Mouse (Mus musculus) forebrain, embryonic 15.5 days (tissue): ENCODE measurements around the gene Izumo4. TPM values are rescaled to one million over a fixed set of nuclear protein-coding genes. Genes with fewer than 3 reads are reported as not detected.
A peak's percentile ranks its signal among the peaks of the same experiment; 100 is the strongest.

Source experiments
- ATAC-seq: fragments of 200-750 bp; cut with Nextera tagmentation; replicated peaks from 2 replicates; pipeline ENCODE4 v1.8.0; 2017; ENCODE audit warnings: mild to moderate bottlenecking, moderate TSS enrichment, moderate library complexity
- H3K27ac ChIP-seq: fragments of 300-500 bp; sonication (generic); replicated peaks from 2 replicates; pipeline ENCODE4 v1.5.1; 2015; ENCODE audit warnings: mild to moderate bottlenecking, inconsistent platforms
- H3K27me3 ChIP-seq: fragments of 300-500 bp; sonication (generic); 2 replicates; pipeline ENCODE4 v1.6.1; 2015; ENCODE audit warnings: inconsistent platforms
- H3K36me3 ChIP-seq: fragments of 300-500 bp; sonication (generic); 2 replicates; pipeline ENCODE4 v1.6.1; 2015; ENCODE audit warnings: mild to moderate bottlenecking, inconsistent platforms
- H3K4me1 ChIP-seq: fragments of 300-500 bp; sonication (generic); 2 replicates; pipeline ENCODE4 v1.6.1; 2015; ENCODE audit warnings: inconsistent platforms
- H3K4me2 ChIP-seq: fragments of 300-500 bp; sonication (generic); replicated peaks from 2 replicates; pipeline ENCODE4 v1.6.1; 2015; ENCODE audit warnings: mild to moderate bottlenecking, inconsistent platforms
- H3K4me3 ChIP-seq: fragments of 300-500 bp; sonication (generic); 2 replicates; pipeline ENCODE4 v1.5.1; 2015; ENCODE audit warnings: mild to moderate bottlenecking, inconsistent platforms
- H3K9ac ChIP-seq: fragments of 300-500 bp; sonication (generic); replicated peaks from 2 replicates; pipeline ENCODE4 v1.6.1; 2015; ENCODE audit warnings: mild to moderate bottlenecking, inconsistent platforms
- H3K9me3 ChIP-seq: fragments of 300-500 bp; sonication (generic); 2 replicates; pipeline ENCODE4 v1.6.1; 2016; ENCODE audit warnings: inconsistent platforms
- WGBS: fragments of 180-500 bp; shearing (Covaris S2); methylation state at CpG from one replicate; pipeline ENCODE4 v1.1.7; 2015; ENCODE audit warnings: mixed read lengths; 5-methylcytosine and 5-hydroxymethylcytosine counted together
- polyA plus RNA-seq: library from polyadenylated mRNA; unstranded; fragments of >200 nt; fragmentation: Nextera tagmentation; extraction: Ambion mirVana; gene quantifications from 2 replicates; pipeline ENCODE4 v1.2.1, GENCODE M21; 2015

Gene Izumo4
- polyA plus RNA-seq, 1 experiment from 2014 or later: 33.4 TPM

- no peaks in the 10 kb centered on the region for H3K27me3 ChIP-seq
- H3K4me1 ChIP-seq: peaks cover 13% of the 10 kb centered on the region
- ATAC-seq: no peak
- H3K36me3 ChIP-seq: no peaks in the 10 kb centered on the region
- H3K4me3 ChIP-seq: no peak overlapping the region
- no peak overlapping the region for H3K27ac ChIP-seq
- H3K9ac ChIP-seq: no peak overlapping the region
- no peak overlapping the region for H3K4me2 ChIP-seq
- 15% methylated on average over 6 of the region's 6 CpGs for WGBS
- H3K9me3 ChIP-seq: no peaks in the 10 kb centered on the region
These were observed 46.6 kb downstream of the Izumo4 start for GRCm38 (mm10) chr10:80748609-80749008.

GRCm38 (mm10) chr10:80751188-80751832 lies 49.3 kb downstream of the Izumo4 start:
- ATAC-seq: no peak
- Histone ChIP-seq H3K9me3 (no peaks in the 10 kb centered on the region), H3K27ac (no peak overlapping the region), H3K27me3 (no peaks in the 10 kb centered on the region), H3K4me2 (peak overlapping the region; percentile 33), H3K36me3 (no peaks in the 10 kb centered on the region), H3K4me3 (no peak overlapping the region), H3K4me1 (peaks cover 24% of the 10 kb centered on the region), H3K9ac (no peak overlapping the region)
- WGBS: 16% methylated on average over 16 of the region's 16 CpGs

GRCm38 (mm10) chr10:80752079-80752625 lies 50.2 kb downstream of the Izumo4 start:
- no peaks in the 10 kb centered on the region for H3K36me3 ChIP-seq
- H3K4me1 ChIP-seq: peaks cover 32% of the 10 kb centered on the region
- peak; percentile 6; the same call in 1 of the 2 replicates for ATAC-seq
- WGBS: 8% methylated on average over 6 of the region's 6 CpGs
- H3K9ac ChIP-seq: no peak overlapping the region
- H3K4me3 ChIP-seq: no peak overlapping the region
- H3K27ac ChIP-seq: no peak overlapping the region
- no peaks in the 10 kb centered on the region for H3K27me3 ChIP-seq
- H3K9me3 ChIP-seq: no peaks in the 10 kb centered on the region
- peak overlapping the region; percentile 33 for H3K4me2 ChIP-seq

- peaks cover 56% of the 10 kb centered on the region for H3K4me1 ChIP-seq
These were observed 52.8 kb downstream of the Izumo4 start, which contains the start of gene Dot1l for GRCm38 (mm10) chr10:80754594-80755290. Gene Dot1l (plus strand): TSS chr10:80755206.

More at GRCm38 (mm10) chr10:80754594-80755290, 52.8 kb downstream of the Izumo4 start, which contains the start of gene Dot1l:
- no peaks in the 10 kb centered on the region for H3K36me3 ChIP-seq
- peak within 1 kb of the TSS; percentile 81 for H3K27ac ChIP-seq
- peak within 1 kb of the TSS; percentile 85 for H3K9ac ChIP-seq
- peak within 1 kb of the TSS; percentile 90 for H3K4me2 ChIP-seq
- WGBS: 1% methylated on average over 27 of the region's 57 CpGs
- ATAC-seq: peak; percentile 92
- no peaks in the 10 kb centered on the region for H3K9me3 ChIP-seq
- H3K4me3 ChIP-seq: peak within 1 kb of the TSS; percentile 69
- no peaks in the 10 kb centered on the region for H3K27me3 ChIP-seq

Other genes starting within 250 kb of the Izumo4 start
- gene Onecut3, start 207.3 kb upstream of the Izumo4 start, polyA plus RNA-seq: 0.23 and 0.61 TPM in 2 replicates
- 0.23 and 0.33 TPM in 2 replicates for gene Atp8b3, start 163.1 kb upstream of the Izumo4 start, polyA plus RNA-seq
- 31.3 and 32.9 TPM in 2 replicates for gene Rexo1, start 140.6 kb upstream of the Izumo4 start, polyA plus RNA-seq
- 8.0 and 8.5 TPM in 2 replicates for gene Klf16, start 124.9 kb upstream of the Izumo4 start, polyA plus RNA-seq
- gene Abhd17a, start 111.8 kb upstream of the Izumo4 start, polyA plus RNA-seq: 118 and 120 TPM in 2 replicates
- 66.8 and 68.2 TPM in 2 replicates for gene Scamp4, start 99.3 kb upstream of the Izumo4 start, polyA plus RNA-seq
- 4.5 and 6.4 TPM in 2 replicates for gene Adat3, start 99.3 kb upstream of the Izumo4 start, polyA plus RNA-seq
- gene Gm49322, start 96.2 kb upstream of the Izumo4 start, polyA plus RNA-seq: 3.2 and 4.5 TPM in 2 replicates
- 117 and 126 TPM in 2 replicates for gene Csnk1g2, start 79.3 kb upstream of the Izumo4 start, polyA plus RNA-seq
- gene Btbd2, start 45.1 kb upstream of the Izumo4 start, polyA plus RNA-seq: 83.4 and 87.5 TPM in 2 replicates
- 60.9 and 64.8 TPM in 2 replicates for gene Mknk2, start 24.1 kb upstream of the Izumo4 start, polyA plus RNA-seq
- 52.6 and 55.1 TPM in 2 replicates for gene Mob3a, start 207 bp upstream of the Izumo4 start, polyA plus RNA-seq
- 98.9 and 103 TPM in 2 replicates for gene Ap3d1, start 40.1 kb downstream of the Izumo4 start, polyA plus RNA-seq
- 22.0 and 23.1 TPM in 2 replicates for gene Dot1l, start 53.0 kb downstream of the Izumo4 start, polyA plus RNA-seq
- gene Sf3a2, start 96.0 kb downstream of the Izumo4 start, polyA plus RNA-seq: 60.2 and 62.6 TPM in 2 replicates
- 140 and 154 TPM in 2 replicates for gene Plekhj1, start 96.4 kb downstream of the Izumo4 start, polyA plus RNA-seq
- gene Amh, start 103.1 kb downstream of the Izumo4 start, polyA plus RNA-seq: 0.10 TPM in 2 replicates
- gene Jsrp1, start 111.3 kb downstream of the Izumo4 start, polyA plus RNA-seq: 0.31 TPM in 1 of 2 replicates, not detected in the other
- 1,419 and 1,463 TPM in 2 replicates for gene Oaz1, start 124.5 kb downstream of the Izumo4 start, polyA plus RNA-seq
- 4.4 and 5.5 TPM in 2 replicates for gene Lingo3, start 141.9 kb downstream of the Izumo4 start, polyA plus RNA-seq
- 268 and 279 TPM in 2 replicates for gene Lsm7, start 153.0 kb downstream of the Izumo4 start, polyA plus RNA-seq
- gene Sppl2b, start 153.1 kb downstream of the Izumo4 start, polyA plus RNA-seq: 58.7 and 61.0 TPM in 2 replicates
- gene Tmprss9, start 169.7 kb downstream of the Izumo4 start, polyA plus RNA-seq: 0.06 and 0.15 TPM in 2 replicates
- 326 and 357 TPM in 2 replicates for gene Timm13, start 198.8 kb downstream of the Izumo4 start, polyA plus RNA-seq
- 50.6 and 53.5 TPM in 2 replicates for gene Lmnb2, start 216.1 kb downstream of the Izumo4 start, polyA plus RNA-seq
- 5.5 and 5.9 TPM in 2 replicates for gene Gadd45b, start 227.9 kb downstream of the Izumo4 start, polyA plus RNA-seq